Mouse (Mus musculus): Measurements from ENCODE around the gene Carmil2.
A peak's percentile ranks its signal among the peaks of the same experiment; 100 is the strongest.

The Carmil2 gene

GRCm38 (mm10) chr8:105685796-105686308 lies at the start of gene Carmil2:
TSS of gene Carmil2 (plus strand) at chr8:105686274.
- DNase-seq (ENCODE audit: extremely low spot score, low spot score), result peak; percentile 54

- DNase-seq (ENCODE audit: extremely low spot score, low spot score), result peak; percentile 85
Measured at GRCm38 (mm10) chr8:105636963-105637510, 49.0 kb upstream of the Carmil2 start, which contains the start of gene Agrp. TSS of gene Agrp (minus strand) at chr8:105637393.

- peak; percentile 50 for DNase-seq (ENCODE audit: extremely low spot score, low spot score)
Measured at GRCm38 (mm10) chr8:105637601-105638041, 48.5 kb upstream of the Carmil2 start.

- DNase-seq (ENCODE audit: extremely low spot score, low spot score), result no peak
Measured at GRCm38 (mm10) chr8:105638510-105638909, 47.6 kb upstream of the Carmil2 start.

- no peak for DNase-seq (ENCODE audit: extremely low spot score, low spot score)
Measured at GRCm38 (mm10) chr8:105639835-105640234, 46.2 kb upstream of the Carmil2 start.

- DNase-seq (ENCODE audit: extremely low spot score, low spot score), result no peak
Measured at GRCm38 (mm10) chr8:105640511-105640910, 45.6 kb upstream of the Carmil2 start.

- DNase-seq (ENCODE audit: extremely low spot score, low spot score), result no peak
Measured at GRCm38 (mm10) chr8:105645205-105645604, 40.9 kb upstream of the Carmil2 start.

GRCm38 (mm10) chr8:105648929-105649328 lies 37.1 kb upstream of the Carmil2 start:
- no peak for DNase-seq (ENCODE audit: extremely low spot score, low spot score)

GRCm38 (mm10) chr8:105657641-105658040 lies 28.4 kb upstream of the Carmil2 start:
- no peak for DNase-seq (ENCODE audit: extremely low spot score, low spot score)

- no peak for DNase-seq (ENCODE audit: extremely low spot score, low spot score)
Measured at GRCm38 (mm10) chr8:105661167-105661566, 24.9 kb upstream of the Carmil2 start.

GRCm38 (mm10) chr8:105677891-105678290 lies 8.2 kb upstream of the Carmil2 start:
- no peak for DNase-seq (ENCODE audit: extremely low spot score, low spot score)

- no peak for DNase-seq (ENCODE audit: extremely low spot score, low spot score)
Measured at GRCm38 (mm10) chr8:105685325-105685724, 749 bp upstream of the Carmil2 start.

- no peak for DNase-seq (ENCODE audit: extremely low spot score, low spot score)
Measured at GRCm38 (mm10) chr8:105686551-105686950, 477 bp downstream of the Carmil2 start.

- no peak for DNase-seq (ENCODE audit: extremely low spot score, low spot score)
Measured at GRCm38 (mm10) chr8:105687512-105687911, 1.4 kb downstream of the Carmil2 start.

GRCm38 (mm10) chr8:105688242-105688752 lies 2.2 kb downstream of the Carmil2 start:
- DNase-seq (ENCODE audit: extremely low spot score, low spot score), result no peak

- no peak for DNase-seq (ENCODE audit: extremely low spot score, low spot score)
Measured at GRCm38 (mm10) chr8:105689256-105689982, 3.3 kb downstream of the Carmil2 start.

GRCm38 (mm10) chr8:105689983-105690360 lies 3.9 kb downstream of the Carmil2 start:
- no peak for DNase-seq (ENCODE audit: extremely low spot score, low spot score)

- no peak for DNase-seq (ENCODE audit: extremely low spot score, low spot score)
Measured at GRCm38 (mm10) chr8:105690978-105691377, 4.9 kb downstream of the Carmil2 start.

- DNase-seq (ENCODE audit: extremely low spot score, low spot score), result no peak
Measured at GRCm38 (mm10) chr8:105692449-105693182, 6.5 kb downstream of the Carmil2 start.

- DNase-seq (ENCODE audit: extremely low spot score, low spot score), result peak; percentile 78
Measured at GRCm38 (mm10) chr8:105693648-105694047, 7.6 kb downstream of the Carmil2 start.

GRCm38 (mm10) chr8:105694051-105694799 lies 8.2 kb downstream of the Carmil2 start:
- DNase-seq (ENCODE audit: extremely low spot score, low spot score), result no peak
